Mouse (Mus musculus): Measurements from ENCODE around the gene Zfp617. TPM values are rescaled to one million over a fixed set of nuclear protein-coding genes. Genes with fewer than 3 reads are reported as not detected.
"Not testable (repeated sequence)": the region's sequence is repeated elsewhere in the genome, so short reads cannot be mapped to it uniquely, and the experiment has no call there.

Gene Zfp617
- polyA plus RNA-seq, 1 experiment from 2014 or later = 29.4 TPM

- DNase-seq (ENCODE audit: low spot score) = no peak
- H3K4me3 ChIP-seq = no peak overlapping the region
- no peak overlapping the region for H3K27ac ChIP-seq
- no peaks in the 10 kb centered on the region for H3K27me3 ChIP-seq (ENCODE audit: insufficient read depth, poor library complexity, severe bottlenecking)
- H3K9me3 ChIP-seq = no peaks in the 10 kb centered on the region
- peaks cover 5% of the 10 kb centered on the region; the same call in 1 of the 2 replicates for H3K4me1 ChIP-seq
- H3K36me3 ChIP-seq = peaks cover 57% of the 10 kb centered on the region
These were observed 19.3 kb downstream of the Zfp617 start for GRCm38 (mm10) chr8:71927779-71928178.

- 81% methylated on average over 2 of the region's 2 CpGs for WGBS
- peaks cover 13% of the 10 kb centered on the region for H3K36me3 ChIP-seq
- not testable (repeated sequence) for H3K9me3 ChIP-seq; DNase-seq (ENCODE audit: low spot score); H3K27ac ChIP-seq; H3K27me3 ChIP-seq (ENCODE audit: insufficient read depth, poor library complexity, severe bottlenecking); H3K4me3 ChIP-seq; H3K4me1 ChIP-seq
These were observed 29.6 kb downstream of the Zfp617 start for GRCm38 (mm10) chr8:71938037-71938436.

- no peaks in the 10 kb centered on the region for H3K27me3 ChIP-seq (ENCODE audit: insufficient read depth, poor library complexity, severe bottlenecking)
- 67% methylated on average over 2 of the region's 2 CpGs for WGBS
- no peak overlapping the region for H3K27ac ChIP-seq
- H3K9me3 ChIP-seq = no peaks in the 10 kb centered on the region
- H3K36me3 ChIP-seq = no peaks in the 10 kb centered on the region
- H3K4me1 ChIP-seq = no peaks in the 10 kb centered on the region
- no peak for DNase-seq (ENCODE audit: low spot score)
- no peak overlapping the region for H3K4me3 ChIP-seq
These were observed 32.1 kb downstream of the Zfp617 start for GRCm38 (mm10) chr8:71940293-71941208.

GRCm38 (mm10) chr8:71941776-71942175 lies 33.3 kb downstream of the Zfp617 start:
- 80% methylated on average over 1 of the region's 1 CpGs for WGBS
- no peaks in the 10 kb centered on the region for H3K27me3 ChIP-seq (ENCODE audit: insufficient read depth, poor library complexity, severe bottlenecking)
- H3K27ac ChIP-seq = no peak overlapping the region

GRCm38 (mm10) chr8:71948624-71949023 lies 40.2 kb downstream of the Zfp617 start:
- Histone ChIP-seq H3K27ac (no peak overlapping the region), H3K36me3 (peaks cover 5% of the 10 kb centered on the region), H3K4me3 (no peak overlapping the region), H3K4me1 (peaks cover 14% of the 10 kb centered on the region), H3K27me3 (ENCODE audit: insufficient read depth, poor library complexity, severe bottlenecking) (no peaks in the 10 kb centered on the region), H3K9me3 (no peaks in the 10 kb centered on the region)
- 83% methylated on average over 5 of the region's 5 CpGs for WGBS
- DNase-seq (ENCODE audit: low spot score) = no peak

More at GRCm38 (mm10) chr8:71941776-71942175, 33.3 kb downstream of the Zfp617 start:
- no peak for DNase-seq (ENCODE audit: low spot score)
- H3K36me3 ChIP-seq = no peaks in the 10 kb centered on the region
- no peaks in the 10 kb centered on the region for H3K4me1 ChIP-seq
- no peak overlapping the region for H3K4me3 ChIP-seq
- no peaks in the 10 kb centered on the region for H3K9me3 ChIP-seq

GRCm38 (mm10) chr8:71950482-71951221 lies 42.2 kb downstream of the Zfp617 start, which contains the start of gene Zfp961:
Zfp961 (plus strand) TSS chr8:71951038.
- H3K27ac ChIP-seq = peak within 1 kb of the TSS; percentile 93
- H3K27me3 ChIP-seq (ENCODE audit: insufficient read depth, poor library complexity, severe bottlenecking) = no peaks in the 10 kb centered on the region
- WGBS = 4% methylated on average over 34 of the region's 34 CpGs
- peak within 1 kb of the TSS; percentile 81 for H3K4me3 ChIP-seq
- peak; percentile 98 for DNase-seq (ENCODE audit: low spot score)
- H3K4me1 ChIP-seq = peaks cover 14% of the 10 kb centered on the region
- no peaks in the 10 kb centered on the region for H3K9me3 ChIP-seq
- peaks cover 22% of the 10 kb centered on the region for H3K36me3 ChIP-seq

- DNase-seq (ENCODE audit: low spot score) = no peak
- Histone ChIP-seq H3K4me1 (peaks cover 14% of the 10 kb centered on the region), H3K27me3 (ENCODE audit: insufficient read depth, poor library complexity, severe bottlenecking) (no peaks in the 10 kb centered on the region), H3K36me3 (peaks cover 22% of the 10 kb centered on the region), H3K9me3 (no peaks in the 10 kb centered on the region), H3K27ac (peak overlapping the region; percentile 93), H3K4me3 (peak overlapping the region; percentile 81)
- WGBS = 38% methylated on average over 14 of the region's 14 CpGs
These were observed 43.2 kb downstream of the Zfp617 start for GRCm38 (mm10) chr8:71951436-71952161.

- Histone ChIP-seq H3K27ac (no peak overlapping the region), H3K4me3 (no peak overlapping the region), H3K27me3 (ENCODE audit: insufficient read depth, poor library complexity, severe bottlenecking) (no peaks in the 10 kb centered on the region), H3K9me3 (no peaks in the 10 kb centered on the region), H3K36me3 (peaks cover 22% of the 10 kb centered on the region), H3K4me1 (peaks cover 14% of the 10 kb centered on the region)
- no peak for DNase-seq (ENCODE audit: low spot score)
- 86% methylated on average over 1 of the region's 1 CpGs for WGBS
These were observed 44.1 kb downstream of the Zfp617 start for GRCm38 (mm10) chr8:71952489-71952888.

GRCm38 (mm10) chr8:71952961-71953700 lies 44.7 kb downstream of the Zfp617 start:
- not testable (repeated sequence) for H3K27me3 ChIP-seq (ENCODE audit: insufficient read depth, poor library complexity, severe bottlenecking); H3K27ac ChIP-seq; H3K4me3 ChIP-seq; H3K9me3 ChIP-seq
- Histone ChIP-seq H3K4me1 (peaks cover 14% of the 10 kb centered on the region), H3K36me3 (peaks cover 22% of the 10 kb centered on the region)
- DNase-seq (ENCODE audit: low spot score) = peak; percentile 60
- WGBS = 94% methylated on average over 16 of the region's 16 CpGs

- Histone ChIP-seq H3K4me3 (no peak overlapping the region), H3K9me3 (no peaks in the 10 kb centered on the region), H3K4me1 (peaks cover 14% of the 10 kb centered on the region), H3K36me3 (peaks cover 22% of the 10 kb centered on the region), H3K27ac (no peak overlapping the region), H3K27me3 (ENCODE audit: insufficient read depth, poor library complexity, severe bottlenecking) (no peaks in the 10 kb centered on the region)
- no peak for DNase-seq (ENCODE audit: low spot score)
- WGBS = 97% methylated on average over 9 of the region's 9 CpGs
These were observed 46.2 kb downstream of the Zfp617 start for GRCm38 (mm10) chr8:71954666-71955065.

- no peak overlapping the region for H3K4me3 ChIP-seq
- DNase-seq (ENCODE audit: low spot score) = peak; percentile 28
- H3K27ac ChIP-seq = no peak overlapping the region
- H3K27me3 ChIP-seq (ENCODE audit: insufficient read depth, poor library complexity, severe bottlenecking) = no peaks in the 10 kb centered on the region
- no peaks in the 10 kb centered on the region for H3K9me3 ChIP-seq
- peaks cover 21% of the 10 kb centered on the region for H3K36me3 ChIP-seq
- no peaks in the 10 kb centered on the region for H3K4me1 ChIP-seq
These were observed 52.0 kb downstream of the Zfp617 start for GRCm38 (mm10) chr8:71960483-71960882.

GRCm38 (mm10) chr8:71961796-71962195 lies 53.4 kb downstream of the Zfp617 start:
- 83% methylated on average over 5 of the region's 5 CpGs for WGBS
- H3K4me1 ChIP-seq = no peaks in the 10 kb centered on the region
- peaks cover 34% of the 10 kb centered on the region for H3K36me3 ChIP-seq
- H3K4me3 ChIP-seq = no peak overlapping the region
- H3K27me3 ChIP-seq (ENCODE audit: insufficient read depth, poor library complexity, severe bottlenecking) = no peaks in the 10 kb centered on the region
- DNase-seq (ENCODE audit: low spot score) = peak; percentile 47
- H3K27ac ChIP-seq = no peak overlapping the region
- H3K9me3 ChIP-seq = no peaks in the 10 kb centered on the region
